Mouse (Mus musculus): ENCODE data around the gene Il2ra. TPM values are rescaled to one million over a fixed set of nuclear protein-coding genes. Genes with fewer than 3 reads are reported as not detected.
"Not testable (repeated sequence)": the region's sequence is repeated elsewhere in the genome, so short reads cannot be mapped to it uniquely, and the experiment has no call there.

Gene Il2ra
- polyA plus RNA-seq, 1 experiment from 2014 or later: not detected

DNA sequence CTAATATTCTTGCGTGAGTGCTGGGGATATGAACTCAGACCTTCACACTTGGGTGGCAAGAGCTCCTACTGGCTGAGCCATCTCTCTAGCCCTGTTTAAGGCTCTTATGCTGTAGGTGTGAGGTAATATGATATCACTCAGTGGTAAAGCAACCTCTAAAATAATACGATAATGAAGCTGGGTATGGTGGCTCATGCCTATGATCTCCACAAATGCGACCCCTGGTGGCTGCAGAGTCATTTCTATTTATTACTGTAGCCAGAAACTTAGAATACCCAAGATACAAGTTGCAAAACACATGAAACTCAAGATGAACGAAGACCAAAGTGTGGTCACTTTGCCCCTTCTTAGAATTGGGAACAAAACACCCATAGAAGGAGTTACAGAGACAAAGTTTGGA, 67.5 kb downstream of the Il2ra start:
- not testable (repeated sequence) for H3K9me3 ChIP-seq; H3K36me3 ChIP-seq; H3K9ac ChIP-seq (replicated peaks); H3K4me3 ChIP-seq; ATAC-seq (replicated peaks); H3K4me2 ChIP-seq (replicated peaks); H3K27ac ChIP-seq (replicated peaks)
- 57% methylated on average over 4 of the region's 4 CpGs for WGBS
- H3K27me3 ChIP-seq: peaks cover 12% of the 10 kb centered on the region
- peaks cover 14% of the 10 kb centered on the region for H3K4me1 ChIP-seq

DNA sequence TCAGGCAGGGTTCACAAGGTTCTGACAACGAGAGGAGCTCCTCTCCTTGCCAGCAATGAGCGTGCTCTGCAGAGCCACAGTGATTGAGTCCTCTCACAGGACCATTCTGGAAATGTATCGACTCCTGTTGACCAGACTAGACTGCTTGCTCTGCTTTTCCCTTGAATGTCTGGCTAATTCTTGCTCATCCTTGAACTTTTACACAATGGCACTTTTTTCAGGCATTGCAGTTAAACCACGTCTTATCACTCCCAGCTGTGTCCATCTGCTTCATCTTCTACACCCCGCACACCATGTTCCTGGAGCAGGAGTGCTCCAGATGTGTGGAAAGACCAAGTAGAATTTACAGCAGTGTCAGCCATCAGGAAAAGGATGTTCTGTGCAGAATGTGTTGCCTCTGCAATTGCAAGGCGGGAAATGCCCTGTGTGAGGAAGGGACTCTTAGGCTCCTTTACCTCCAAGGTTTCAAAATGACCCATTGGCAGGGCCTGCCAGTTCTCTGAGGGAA, 69.9 kb downstream of the Il2ra start:
- no peak overlapping the region for H3K4me2 ChIP-seq (replicated peaks)
- no peak for ATAC-seq (replicated peaks)
- no peaks in the 10 kb centered on the region for H3K4me1 ChIP-seq
- no peak overlapping the region for H3K4me3 ChIP-seq
- no peaks in the 10 kb centered on the region for H3K36me3 ChIP-seq
- no peak overlapping the region for H3K9ac ChIP-seq (replicated peaks)
- H3K9me3 ChIP-seq: no peaks in the 10 kb centered on the region
- 87% methylated on average over 6 of the region's 6 CpGs for WGBS
- H3K27me3 ChIP-seq: no peaks in the 10 kb centered on the region
- H3K27ac ChIP-seq (replicated peaks): no peak overlapping the region

DNA sequence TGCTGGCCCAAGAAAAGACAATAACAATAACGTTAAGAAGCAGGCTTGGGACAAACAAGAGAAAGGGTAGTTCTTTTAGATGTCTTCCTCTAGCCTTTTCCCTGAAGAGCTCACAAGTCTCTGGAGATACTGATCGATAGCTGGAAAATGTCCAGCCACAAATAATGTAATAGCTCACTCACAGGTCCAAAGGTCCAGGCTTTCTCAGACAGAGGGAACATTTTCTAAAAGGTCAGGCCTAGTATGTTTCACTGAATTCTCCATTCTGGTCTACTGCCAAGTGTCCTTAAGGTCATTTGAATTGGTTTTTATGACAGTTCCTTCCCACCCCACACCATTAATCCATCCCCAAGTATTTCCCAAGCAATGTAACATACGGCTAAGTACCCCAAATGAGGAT, 70.4 kb downstream of the Il2ra start:
- no peaks in the 10 kb centered on the region for H3K36me3 ChIP-seq
- ATAC-seq (replicated peaks): no peak
- no peaks in the 10 kb centered on the region for H3K27me3 ChIP-seq
- H3K4me2 ChIP-seq (replicated peaks): no peak overlapping the region
- no peak overlapping the region for H3K4me3 ChIP-seq
- WGBS: 79% methylated on average over 3 of the region's 3 CpGs
- no peaks in the 10 kb centered on the region for H3K4me1 ChIP-seq
- no peaks in the 10 kb centered on the region for H3K9me3 ChIP-seq
- H3K27ac ChIP-seq (replicated peaks): no peak overlapping the region
- no peak overlapping the region for H3K9ac ChIP-seq (replicated peaks)

DNA sequence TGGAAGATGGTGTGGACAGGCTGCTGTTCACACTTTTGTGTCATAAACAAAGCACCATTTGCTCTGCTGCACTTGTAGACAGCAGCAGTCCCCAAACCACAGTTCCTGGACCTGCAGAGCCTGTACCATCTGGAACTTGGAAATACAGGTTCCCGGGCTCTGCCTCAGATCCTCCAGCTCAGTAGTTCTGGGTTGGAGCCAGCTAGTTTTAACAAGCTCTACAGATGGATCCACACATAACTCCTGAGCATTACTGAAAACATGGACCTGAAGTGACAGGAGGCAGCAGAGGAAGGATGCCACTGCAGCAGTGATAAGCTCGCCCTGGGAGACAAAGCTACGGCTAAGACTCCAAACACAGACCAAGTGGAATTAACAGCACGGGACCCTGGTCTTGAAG, 71.9 kb downstream of the Il2ra start:
- H3K27ac ChIP-seq (replicated peaks): no peak overlapping the region
- ATAC-seq (replicated peaks): no peak; the same call in 1 of the 2 replicates

DNA sequence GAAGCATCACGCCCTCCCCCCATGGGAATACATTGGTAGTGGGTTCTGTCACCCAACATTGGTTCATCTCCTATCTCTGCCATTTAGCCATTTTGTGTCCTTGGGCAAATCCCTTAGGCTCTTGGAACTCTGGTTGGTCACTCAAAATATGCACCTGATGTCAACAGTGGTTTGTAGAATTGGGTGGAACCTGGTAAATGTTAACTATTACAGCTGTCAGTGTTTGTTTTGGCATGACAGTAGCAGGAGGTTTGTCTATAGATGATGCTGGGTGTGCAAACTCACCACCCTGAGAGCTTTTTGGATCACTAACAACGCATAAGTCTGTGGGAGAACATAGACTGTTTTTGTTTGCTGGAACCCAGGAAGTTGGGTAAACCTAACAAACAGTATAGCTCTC, 76.0 kb downstream of the Il2ra start:
- Histone ChIP-seq H3K9me3 (no peaks in the 10 kb centered on the region), H3K4me3 (no peak overlapping the region), H3K27ac (replicated peaks) (no peak overlapping the region), H3K4me1 (no peaks in the 10 kb centered on the region), H3K9ac (replicated peaks) (no peak overlapping the region), H3K27me3 (no peaks in the 10 kb centered on the region), H3K36me3 (no peaks in the 10 kb centered on the region), H3K4me2 (replicated peaks) (no peak overlapping the region)
- 96% methylated on average over 2 of the region's 2 CpGs for WGBS
- ATAC-seq (replicated peaks): no peak

More for the DNA sequence above, 71.9 kb downstream of the Il2ra start:
- Histone ChIP-seq H3K27me3 (no peaks in the 10 kb centered on the region), H3K9me3 (no peaks in the 10 kb centered on the region), H3K4me3 (no peak overlapping the region), H3K9ac (replicated peaks) (no peak overlapping the region), H3K4me1 (no peaks in the 10 kb centered on the region), H3K36me3 (no peaks in the 10 kb centered on the region), H3K4me2 (replicated peaks) (no peak overlapping the region)
- 69% methylated on average over 4 of the region's 4 CpGs for WGBS

DNA sequence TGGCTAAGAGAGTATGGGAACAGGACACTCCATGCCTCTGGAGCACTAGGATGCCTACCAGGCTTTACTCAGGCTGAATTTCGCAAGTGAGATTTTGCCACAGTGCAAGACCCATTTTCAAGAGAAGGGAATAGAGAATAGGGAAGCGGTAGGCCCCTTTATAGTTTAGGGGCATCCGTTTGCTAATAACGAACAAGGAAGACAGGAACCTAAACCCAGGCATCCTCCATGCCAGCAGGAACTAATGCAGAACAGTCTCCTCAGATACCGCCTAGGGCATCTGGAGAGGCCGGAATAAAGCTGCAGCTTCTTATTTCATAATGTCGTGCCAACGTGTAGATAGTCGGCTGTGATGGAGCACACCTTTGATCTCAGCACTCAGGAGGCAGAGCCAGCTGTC, 80.0 kb downstream of the Il2ra start:
- ATAC-seq (replicated peaks): no peak
- Histone ChIP-seq H3K4me2 (replicated peaks) (no peak overlapping the region), H3K4me3 (no peak overlapping the region), H3K9ac (replicated peaks) (no peak overlapping the region), H3K4me1 (no peaks in the 10 kb centered on the region), H3K27me3 (no peaks in the 10 kb centered on the region), H3K9me3 (no peaks in the 10 kb centered on the region), H3K36me3 (no peaks in the 10 kb centered on the region), H3K27ac (replicated peaks) (no peak overlapping the region)
- 87% methylated on average over 9 of the region's 9 CpGs for WGBS

DNA sequence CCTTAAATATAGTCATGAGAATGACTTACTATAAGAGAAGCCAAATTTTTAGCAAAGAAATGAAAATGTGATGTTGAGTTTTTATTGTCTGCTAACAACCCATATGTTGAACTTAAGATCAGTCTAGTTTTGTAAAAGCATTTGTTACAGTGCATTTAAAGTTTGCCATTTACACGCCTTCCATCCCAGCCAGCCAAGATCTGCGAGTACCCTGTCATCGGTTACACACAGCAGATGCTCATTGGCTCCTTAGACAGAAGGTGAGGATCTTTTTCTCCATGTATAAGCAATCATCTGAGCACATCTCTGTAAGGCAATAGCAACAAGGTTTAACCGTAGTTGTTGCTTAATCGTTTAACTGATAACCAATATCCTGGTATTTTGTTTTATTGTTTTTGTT, 85.0 kb downstream of the Il2ra start:
- no peaks in the 10 kb centered on the region for H3K27me3 ChIP-seq
- ATAC-seq (replicated peaks): no peak

DNA sequence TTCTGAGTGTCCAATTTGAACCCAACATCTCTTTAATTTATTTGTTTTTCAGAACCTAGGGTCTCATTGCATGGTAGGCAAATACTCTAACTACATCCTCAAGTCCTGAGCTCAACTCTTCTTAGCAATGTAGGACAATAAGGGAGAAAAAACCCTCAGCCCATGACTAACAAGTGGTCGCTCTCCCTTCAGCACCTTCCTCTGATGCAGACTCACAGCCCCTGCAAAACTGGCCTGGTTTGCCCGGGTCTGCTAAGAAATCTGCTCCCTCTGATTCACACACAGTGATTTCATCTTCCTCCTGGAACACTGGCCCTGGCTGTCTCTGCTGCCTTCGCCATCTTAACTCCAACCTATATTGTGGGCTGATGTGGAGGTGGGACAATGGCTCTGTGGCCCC, 86.5 kb downstream of the Il2ra start:
- H3K9ac ChIP-seq (replicated peaks): no peak overlapping the region
- no peaks in the 10 kb centered on the region for H3K4me1 ChIP-seq
- H3K4me3 ChIP-seq: no peak overlapping the region
- no peak overlapping the region for H3K27ac ChIP-seq (replicated peaks)
- H3K36me3 ChIP-seq: no peaks in the 10 kb centered on the region
- no peak overlapping the region for H3K4me2 ChIP-seq (replicated peaks)
- no peaks in the 10 kb centered on the region for H3K9me3 ChIP-seq
- ATAC-seq (replicated peaks): no peak
- 66% methylated on average over 3 of the region's 3 CpGs for WGBS
- no peaks in the 10 kb centered on the region for H3K27me3 ChIP-seq

More for the DNA sequence above, 85.0 kb downstream of the Il2ra start:
- Histone ChIP-seq H3K4me2 (replicated peaks) (no peak overlapping the region), H3K9ac (replicated peaks) (no peak overlapping the region), H3K36me3 (no peaks in the 10 kb centered on the region), H3K4me1 (no peaks in the 10 kb centered on the region), H3K4me3 (no peak overlapping the region), H3K27ac (replicated peaks) (no peak overlapping the region), H3K9me3 (no peaks in the 10 kb centered on the region)
- WGBS: 83% methylated on average over 5 of the region's 5 CpGs

DNA sequence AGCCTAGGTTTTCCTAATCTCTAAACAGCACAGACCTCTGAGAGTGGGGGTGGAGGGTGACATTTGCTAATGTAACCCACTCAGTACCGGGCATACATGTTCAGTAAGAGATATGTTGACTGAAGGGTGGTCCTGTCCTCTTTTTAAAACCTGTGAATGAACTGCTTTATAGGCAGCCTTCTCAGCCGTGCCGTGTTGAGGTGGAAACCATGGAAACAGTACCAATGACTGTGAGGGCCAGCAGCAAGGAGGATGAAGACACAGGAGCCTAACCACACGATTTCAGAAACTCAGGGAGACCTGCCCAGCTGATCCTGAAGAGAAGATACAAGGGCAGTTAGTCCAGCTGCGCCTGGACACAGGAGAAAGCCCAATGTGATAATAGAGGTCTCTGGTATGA, 90.4 kb downstream of the Il2ra start:
- Histone ChIP-seq H3K36me3 (no peaks in the 10 kb centered on the region; the same call in 1 of the 2 replicates), H3K27me3 (no peaks in the 10 kb centered on the region), H3K4me2 (replicated peaks) (no peak overlapping the region), H3K4me1 (no peaks in the 10 kb centered on the region), H3K9ac (replicated peaks) (no peak overlapping the region), H3K4me3 (no peak overlapping the region), H3K27ac (replicated peaks) (no peak overlapping the region), H3K9me3 (no peaks in the 10 kb centered on the region)
- no peak for ATAC-seq (replicated peaks)
- 64% methylated on average over 5 of the region's 5 CpGs for WGBS

DNA sequence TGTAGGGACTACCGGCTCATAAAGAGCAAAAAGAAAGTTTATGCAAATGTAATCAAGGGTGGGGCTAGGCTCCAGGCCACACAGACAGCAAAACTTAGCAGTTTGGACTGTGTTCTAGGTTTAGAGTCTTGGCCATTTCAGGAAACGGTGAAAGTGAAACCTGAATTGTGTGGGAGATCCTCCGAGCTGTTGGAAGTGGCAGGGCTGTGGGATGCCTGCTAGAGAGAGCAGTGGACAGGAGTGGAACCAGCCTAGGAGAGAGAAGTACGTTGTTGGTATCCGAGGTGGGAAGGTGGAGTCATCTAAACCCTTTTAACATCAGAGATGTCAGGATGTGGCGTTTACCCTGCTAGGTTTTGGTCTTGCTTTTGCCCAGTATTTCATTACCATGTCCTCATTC, 93.2 kb downstream of the Il2ra start:
- no peaks in the 10 kb centered on the region for H3K4me1 ChIP-seq
- H3K4me3 ChIP-seq: no peak overlapping the region
- no peak for ATAC-seq (replicated peaks)
- 89% methylated on average over 6 of the region's 6 CpGs for WGBS
- H3K9me3 ChIP-seq: no peaks in the 10 kb centered on the region
- peaks cover 12% of the 10 kb centered on the region for H3K36me3 ChIP-seq
- no peak overlapping the region for H3K4me2 ChIP-seq (replicated peaks)
- H3K27ac ChIP-seq (replicated peaks): no peak overlapping the region
- no peaks in the 10 kb centered on the region for H3K27me3 ChIP-seq
- no peak overlapping the region for H3K9ac ChIP-seq (replicated peaks)

DNA sequence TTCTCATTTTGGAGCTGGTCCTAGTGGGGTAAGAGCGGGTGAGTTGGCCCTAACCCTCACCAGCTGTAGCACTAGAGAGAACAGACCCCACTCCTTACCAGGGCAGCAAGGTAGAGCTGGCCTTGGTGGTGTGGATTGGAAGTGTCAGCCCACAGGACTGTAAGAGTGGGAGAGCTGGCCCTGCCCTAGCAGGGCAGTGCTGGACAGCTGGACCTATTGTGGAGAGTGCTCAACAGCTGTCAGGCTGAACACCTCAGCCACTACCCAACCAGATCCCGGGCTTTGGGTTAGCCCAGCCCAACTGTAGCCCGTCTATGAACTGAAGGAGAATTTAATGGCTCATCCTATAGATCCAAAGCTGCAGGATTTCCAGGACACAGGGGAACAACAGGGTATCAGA, 96.2 kb downstream of the Il2ra start:
- H3K36me3 ChIP-seq: peaks cover 39% of the 10 kb centered on the region
- ATAC-seq (replicated peaks): 0 out of 2 replicates have a peak, but pooled peaks have one; percentile 27
- 90% methylated on average over 3 of the region's 3 CpGs for WGBS
- H3K9me3 ChIP-seq: no peaks in the 10 kb centered on the region
- H3K4me3 ChIP-seq: no peak overlapping the region
- no peaks in the 10 kb centered on the region for H3K27me3 ChIP-seq
- H3K4me1 ChIP-seq: no peaks in the 10 kb centered on the region
- no peak overlapping the region for H3K27ac ChIP-seq (replicated peaks)
- no peak overlapping the region for H3K9ac ChIP-seq (replicated peaks)
- H3K4me2 ChIP-seq (replicated peaks): no peak overlapping the region

DNA sequence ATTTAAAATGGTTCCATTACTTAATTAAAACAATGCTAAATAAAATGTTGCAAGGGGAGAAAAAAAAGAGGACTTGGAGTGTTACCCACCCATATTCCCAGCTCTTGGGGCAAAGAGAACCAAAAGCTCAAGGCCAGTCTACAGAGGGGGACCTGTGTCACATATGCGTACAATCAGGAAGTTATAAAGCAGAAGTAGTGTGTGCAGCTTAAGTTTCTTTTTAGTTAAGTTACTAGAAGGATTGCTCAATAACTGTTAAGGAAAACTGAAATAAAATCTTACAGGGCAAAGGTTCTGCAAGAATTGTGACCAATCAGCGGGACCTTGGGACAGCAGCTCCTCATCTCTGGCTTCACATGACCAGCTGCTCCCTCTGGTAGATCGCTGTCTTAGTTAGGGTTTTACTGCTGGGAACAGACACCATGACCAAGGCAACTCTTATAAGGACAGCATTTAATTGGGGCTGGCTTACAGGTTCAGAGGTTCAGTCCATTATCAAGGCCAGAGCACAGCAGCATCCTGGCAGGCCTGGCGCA, 97.0 kb downstream of the Il2ra start:
- no peak overlapping the region for H3K4me3 ChIP-seq
- H3K9ac ChIP-seq (replicated peaks): no peak overlapping the region
- H3K27me3 ChIP-seq: no peaks in the 10 kb centered on the region
- no peaks in the 10 kb centered on the region for H3K9me3 ChIP-seq
- H3K27ac ChIP-seq (replicated peaks): no peak overlapping the region
- WGBS: 98% methylated on average over 4 of the region's 4 CpGs
- H3K4me1 ChIP-seq: no peaks in the 10 kb centered on the region
- ATAC-seq (replicated peaks): no peak
- no peak overlapping the region for H3K4me2 ChIP-seq (replicated peaks)
- H3K36me3 ChIP-seq: peaks cover 41% of the 10 kb centered on the region

Data from forebrain, embryonic 15.5 days (tissue).